Mouse (Mus musculus) intestine, postnatal 0 days (tissue): Measurements from ENCODE around the gene Ceacam16. TPM values are rescaled to one million over a fixed set of nuclear protein-coding genes. Genes with fewer than 3 reads are reported as not detected.

Experiments used
- ATAC-seq: fragments of 200-750 bp; cut with Nextera tagmentation; 2 replicates; pipeline ENCODE4 v1.8.0; 2017; ENCODE audit warnings: mild to moderate bottlenecking, moderate TSS enrichment, moderate library complexity
- H3K27ac ChIP-seq: fragments of 300-500 bp; sonication (generic); 2 replicates; pipeline ENCODE4 v1.5.1; 2014; ENCODE audit warnings: mild to moderate bottlenecking, low read depth, low read length, moderate library complexity
- H3K27me3 ChIP-seq: fragments of 300-500 bp; sonication (generic); replicated peaks from 2 replicates; pipeline ENCODE4 v1.6.1; 2014; ENCODE audit warnings: low read length, mixed read lengths; ENCODE audit not compliant: control insufficient read depth, insufficient read depth
- H3K36me3 ChIP-seq: fragments of 300-500 bp; sonication (generic); 2 replicates; pipeline ENCODE4 v1.6.1; 2014; ENCODE audit warnings: mild to moderate bottlenecking, moderate library complexity; ENCODE audit not compliant: control insufficient read depth, insufficient read depth
- H3K4me1 ChIP-seq: fragments of 300-500 bp; sonication (generic); replicated peaks from 2 replicates; pipeline ENCODE4 v1.6.1; 2014; ENCODE audit warnings: antibody characterized with exemption, low read length, mixed read lengths; ENCODE audit not compliant: control insufficient read depth, insufficient read depth
- H3K4me2 ChIP-seq: fragments of 300-500 bp; sonication (generic); replicated peaks from 2 replicates; pipeline ENCODE4 v1.6.1; 2014; ENCODE audit warnings: low read depth, mild to moderate bottlenecking, moderate library complexity
- H3K4me3 ChIP-seq: fragments of 300-500 bp; sonication (generic); 2 replicates; pipeline ENCODE4 v1.5.1; 2014; ENCODE audit warnings: low read depth, low read length
- H3K9ac ChIP-seq: fragments of 300-500 bp; sonication (generic); 2 replicates; pipeline ENCODE4 v1.6.1; 2014; ENCODE audit warnings: mild to moderate bottlenecking, low read depth, low read length
- H3K9me3 ChIP-seq: fragments of 300-500 bp; sonication (generic); 2 replicates; pipeline ENCODE4 v1.6.1; 2016; ENCODE audit warnings: mixed run types; ENCODE audit not compliant: control insufficient read depth
- CTCF ChIP-seq: sonication (generic); IDR thresholded peaks from 2 replicates; pipeline ENCODE4 v1.5.1; 2016; ENCODE audit warnings: low read depth, mild to moderate bottlenecking, control low read depth, antibody characterized with exemption, moderate library complexity
- WGBS: fragments of 180-500 bp; shearing (Covaris S2); extraction: QIAGEN DNeasy Blood & Tissue Kit; methylation state at CpG from one replicate; pipeline ENCODE4 v1.1.7; 2014; 5-methylcytosine and 5-hydroxymethylcytosine counted together
- polyA plus RNA-seq: library from polyadenylated mRNA; unstranded; fragments of >200 nt; fragmentation: Nextera tagmentation; extraction: Ambion mirVana; gene quantifications from 2 replicates; pipeline ENCODE4 v1.2.1, GENCODE M21; 2015

Ceacam16 gene
- polyA plus RNA-seq, 1 experiment from 2014 or later: not detected

DNA sequence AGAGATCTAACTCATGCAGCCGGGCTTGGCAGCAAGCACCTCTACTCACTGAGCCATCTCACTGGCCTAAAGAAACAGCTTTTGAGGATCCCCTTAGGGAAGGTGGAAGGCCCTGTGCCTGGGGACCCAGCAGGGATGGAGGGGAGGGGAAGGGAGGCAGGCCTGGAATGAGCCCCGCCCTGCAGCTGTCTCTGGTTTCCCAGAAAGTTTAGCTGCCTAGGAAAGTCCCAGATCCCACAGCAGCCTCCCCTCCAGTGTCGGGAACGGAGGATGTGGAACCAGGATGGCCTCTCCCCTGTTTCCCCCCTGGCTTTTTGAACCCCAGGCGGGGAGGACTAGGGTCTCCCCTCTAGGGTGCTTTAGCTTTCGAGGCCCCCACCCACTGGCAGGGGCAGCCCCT, 34.3 kb downstream of the Ceacam16 start:
- no peak overlapping the region for H3K27ac ChIP-seq
- H3K27me3 ChIP-seq: no peaks in the 10 kb centered on the region
- ATAC-seq: no peak
- TF ChIP-seq CTCF: no peak
- no peak overlapping the region for H3K9ac ChIP-seq
- no peak overlapping the region for H3K4me2 ChIP-seq
- no peaks in the 10 kb centered on the region for H3K36me3 ChIP-seq
- no peak overlapping the region for H3K4me3 ChIP-seq
- H3K4me1 ChIP-seq: peaks cover 9% of the 10 kb centered on the region; the same call in 1 of the 2 replicates
- H3K9me3 ChIP-seq: no peaks in the 10 kb centered on the region
- whole genome bisulfite sequencing: 55% methylated on average over 6 of the region's 6 CpGs

DNA sequence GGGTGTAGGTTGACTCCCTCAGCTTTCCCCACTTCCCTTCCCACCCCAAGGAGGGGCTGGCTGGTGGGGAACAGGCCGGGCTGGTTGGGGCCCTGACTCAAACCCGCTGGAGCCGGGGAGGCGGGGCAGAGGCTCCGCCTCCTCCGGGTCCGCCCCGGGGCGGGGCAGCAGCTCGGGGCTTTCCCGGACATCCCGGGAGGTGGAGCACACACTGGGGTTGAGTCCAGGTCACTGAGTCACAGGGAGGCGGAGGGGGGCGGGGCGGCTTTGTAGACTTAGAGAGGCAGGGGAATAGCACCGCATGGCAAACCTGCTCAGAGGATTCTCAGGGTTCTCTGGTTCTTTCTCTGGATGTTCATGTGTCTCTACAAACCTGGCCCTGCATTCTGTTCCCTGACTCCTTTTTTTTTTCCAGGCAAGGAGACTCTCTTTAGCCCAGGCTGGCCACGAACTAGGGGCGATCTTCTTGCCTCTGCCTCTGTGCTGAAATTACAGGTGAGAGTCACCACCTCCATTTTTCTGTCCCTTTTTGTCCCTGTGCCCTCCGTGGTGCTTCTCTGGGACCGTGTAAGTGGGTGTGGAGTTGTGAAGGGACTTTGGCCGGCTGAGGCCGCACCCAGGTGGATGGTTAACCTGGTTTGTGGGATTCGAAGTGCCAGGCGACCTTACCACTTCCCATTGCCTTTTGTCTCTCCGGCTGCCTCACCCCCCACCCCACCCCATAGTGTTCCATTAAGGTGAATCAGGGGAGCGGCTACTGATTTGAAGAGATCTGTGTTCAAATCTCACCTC, 36.7 kb downstream of the Ceacam16 start:
- TF ChIP-seq CTCF: no peak
- 0 out of 2 replicates have a peak overlapping the region, but pooled peaks have one; percentile 17 for H3K4me3 ChIP-seq
- peak overlapping the region; percentile 96 for H3K27ac ChIP-seq
- WGBS: 11% methylated on average over 26 of the region's 26 CpGs
- H3K4me2 ChIP-seq: peak overlapping the region; percentile 98
- H3K4me1 ChIP-seq: peaks cover 9% of the 10 kb centered on the region; the same call in 1 of the 2 replicates
- 0 out of 2 replicates have a peak overlapping the region, but pooled peaks have one; percentile 12 for H3K9ac ChIP-seq
- H3K9me3 ChIP-seq: no peaks in the 10 kb centered on the region
- ATAC-seq: peak; percentile 91
- no peaks in the 10 kb centered on the region for H3K27me3 ChIP-seq
- H3K36me3 ChIP-seq: no peaks in the 10 kb centered on the region; the same call in 1 of the 2 replicates

DNA sequence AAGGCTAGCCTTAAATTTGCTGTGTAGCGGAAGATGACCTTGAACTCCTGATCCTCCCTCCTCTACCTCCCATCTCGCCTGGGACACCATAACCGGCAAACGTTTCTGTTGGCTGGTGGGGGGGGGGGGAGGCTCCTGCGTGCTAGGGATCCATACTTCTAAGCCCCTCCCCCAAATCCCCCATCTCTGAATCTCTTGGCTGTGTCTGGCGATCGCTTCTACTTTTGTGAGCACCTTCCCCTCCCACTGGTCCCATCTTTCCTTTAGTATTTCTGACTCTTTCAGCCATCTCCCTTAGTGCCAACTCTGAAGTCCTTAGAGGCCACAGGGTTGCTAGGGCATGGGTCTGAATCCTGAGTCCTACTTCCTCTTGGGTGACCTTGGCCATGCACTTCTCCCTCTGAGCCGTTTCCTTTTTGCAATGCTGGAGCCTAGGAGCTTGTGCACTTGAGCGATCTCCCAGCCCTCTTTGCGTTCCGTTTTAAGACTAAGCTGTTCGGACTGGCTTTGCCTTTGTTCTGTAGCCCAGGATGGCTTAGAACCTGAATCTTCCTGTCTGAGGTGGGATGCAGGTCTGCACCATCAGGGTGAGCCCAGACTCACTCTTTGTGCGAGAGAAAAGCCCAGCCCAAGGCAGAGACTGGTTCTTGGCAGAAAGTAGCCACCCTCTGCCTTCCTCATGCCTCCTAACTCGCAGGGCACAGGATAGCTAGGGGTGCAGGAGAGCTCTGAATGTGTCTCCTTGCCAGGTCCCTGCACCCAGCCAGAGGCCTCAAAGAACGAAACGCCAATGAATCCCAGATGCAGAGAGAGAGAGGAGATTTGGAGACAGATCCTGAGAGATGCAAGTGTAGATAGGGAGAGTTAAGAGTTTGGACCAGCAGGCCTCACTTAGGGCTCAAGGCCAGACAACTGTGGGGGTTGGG, 37.6 kb downstream of the Ceacam16 start:
- Histone ChIP-seq H3K36me3 (no peaks in the 10 kb centered on the region; the same call in 1 of the 2 replicates), H3K27ac (peak overlapping the region; percentile 96), H3K27me3 (no peaks in the 10 kb centered on the region), H3K4me2 (peak overlapping the region; percentile 98), H3K4me1 (peaks cover 9% of the 10 kb centered on the region; the same call in 1 of the 2 replicates), H3K9me3 (no peaks in the 10 kb centered on the region), H3K9ac (0 out of 2 replicates have a peak overlapping the region, but pooled peaks have one; percentile 12), H3K4me3 (0 out of 2 replicates have a peak overlapping the region, but pooled peaks have one; percentile 17)
- TF ChIP-seq CTCF: no peak
- whole genome bisulfite sequencing: 21% methylated on average over 16 of the region's 16 CpGs
- peak; percentile 7 for ATAC-seq

DNA sequence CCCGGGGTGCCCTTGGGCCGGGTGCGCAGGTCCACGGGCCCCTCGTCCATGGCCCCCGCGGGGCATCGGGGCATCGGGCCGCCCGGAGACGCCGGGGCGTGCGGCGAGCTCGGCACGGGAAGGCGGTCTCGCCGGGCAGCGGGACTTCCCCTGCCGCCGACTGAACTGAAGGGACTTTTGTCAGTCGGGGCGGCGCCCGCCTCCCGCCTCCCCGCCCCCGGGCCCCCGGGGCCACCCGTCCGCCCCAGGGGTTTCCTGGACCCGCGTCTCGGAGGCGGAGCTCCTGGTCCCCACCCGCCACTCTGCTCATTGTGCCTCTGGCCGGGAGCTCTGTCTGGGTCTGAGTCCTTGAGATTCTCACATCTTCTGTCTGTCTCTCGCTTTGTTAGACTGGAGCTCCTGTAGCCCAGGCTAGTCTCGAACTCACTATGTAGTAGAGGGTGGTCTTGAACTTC, 38.5 kb downstream of the Ceacam16 start, which contains the start of gene Bcl3:
Gene Bcl3, minus strand, starts transcription at position 167 of the 455 bp plus-strand sequence.
- no peak for TF ChIP-seq CTCF

DNA sequence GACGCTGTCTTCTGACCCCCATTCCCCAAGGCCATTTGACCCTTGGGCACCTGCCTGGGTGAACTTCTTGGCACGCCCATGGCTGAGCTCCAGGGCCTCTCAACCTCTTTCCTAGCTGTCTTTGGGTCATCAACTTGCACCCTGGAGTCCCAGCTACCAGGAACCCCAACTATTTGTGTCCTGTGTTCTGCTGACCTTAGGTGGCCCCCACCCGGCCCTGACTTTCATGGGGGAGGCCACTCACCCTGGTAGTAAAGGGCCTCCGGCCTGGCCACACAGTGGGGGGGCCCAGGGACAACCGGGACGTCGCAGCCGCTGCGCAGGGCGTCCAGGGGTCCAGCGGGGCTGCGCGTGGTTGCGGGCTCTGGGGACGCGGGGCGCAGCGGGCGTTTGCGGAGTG, 38.9 kb downstream of the Ceacam16 start:
- H3K27ac ChIP-seq: peak overlapping the region; percentile 96
- no peaks in the 10 kb centered on the region for H3K9me3 ChIP-seq
- no peaks in the 10 kb centered on the region; the same call in 1 of the 2 replicates for H3K36me3 ChIP-seq
- WGBS: 4% methylated on average over 20 of the region's 20 CpGs
- peak overlapping the region; percentile 71 for H3K4me3 ChIP-seq
- peak overlapping the region; percentile 75 for H3K9ac ChIP-seq
- no peak for ATAC-seq
- no peak for TF ChIP-seq CTCF
- peaks cover 11% of the 10 kb centered on the region; the same call in 1 of the 2 replicates for H3K4me1 ChIP-seq
- H3K4me2 ChIP-seq: peak overlapping the region; percentile 98
- no peaks in the 10 kb centered on the region for H3K27me3 ChIP-seq

More for the DNA sequence above, 38.5 kb downstream of the Ceacam16 start, which contains the start of gene Bcl3:
- H3K9me3 ChIP-seq: no peaks in the 10 kb centered on the region
- WGBS: under 1% methylated on average over 31 of the region's 42 CpGs
- H3K36me3 ChIP-seq: no peaks in the 10 kb centered on the region; the same call in 1 of the 2 replicates
- H3K4me3 ChIP-seq: peak within 1 kb of the TSS; percentile 71
- H3K9ac ChIP-seq: peak within 1 kb of the TSS; percentile 75
- H3K4me2 ChIP-seq: peak within 1 kb of the TSS; percentile 98
- H3K27me3 ChIP-seq: no peaks in the 10 kb centered on the region
- H3K27ac ChIP-seq: peak within 1 kb of the TSS; percentile 96
- 0 out of 2 replicates have a peak, but pooled peaks have one; percentile 1 for ATAC-seq
- H3K4me1 ChIP-seq: peaks cover 9% of the 10 kb centered on the region; the same call in 1 of the 2 replicates
